Mouse (Mus musculus) erythroid progenitor cell, adult 5-6 weeks (primary cell): ENCODE data around the gene Negr1. TPM values are rescaled to one million over a fixed set of nuclear protein-coding genes. Genes with fewer than 3 reads are reported as not detected.

Experiments used
- ATAC-seq: replicated peaks from 2 replicates; pipeline ENCODE4 v1.8.0; 2016; ENCODE audit warnings: moderate number of reproducible peaks, mild to moderate bottlenecking, moderate TSS enrichment, inconsistent platforms; ENCODE audit not compliant: poor library complexity, low FRiP score, severe bottlenecking
- total RNA-seq, 2 experiments: library from RNA; stranded (forward) in 1 of 2; stranded (reverse) in 1 of 2; fragments of 150-400 nt in 1 of 2; fragments of 186-747, 209-891 nt in 1 of 2; gene quantifications; 2 replicates each; pipeline versions ENCODE4 v1.2.3 to v1.2.4; 2015 to 2017; ENCODE audit warnings: low replicate concordance in 2 of 2

Gene Negr1
- total RNA-seq (2015; ENCODE audit: low replicate concordance), result not detected in 2 replicates
- total RNA-seq (2017; ENCODE audit: low replicate concordance), result 0.61 TPM in 1 of 2 replicates, not detected in the other

- ATAC-seq, result no peak
Observed at GRCm38 (mm10) chr3:156561524-156562423, at the start of gene Negr1. Gene Negr1, plus strand, starts transcription at chr3:156561794.

DNA sequence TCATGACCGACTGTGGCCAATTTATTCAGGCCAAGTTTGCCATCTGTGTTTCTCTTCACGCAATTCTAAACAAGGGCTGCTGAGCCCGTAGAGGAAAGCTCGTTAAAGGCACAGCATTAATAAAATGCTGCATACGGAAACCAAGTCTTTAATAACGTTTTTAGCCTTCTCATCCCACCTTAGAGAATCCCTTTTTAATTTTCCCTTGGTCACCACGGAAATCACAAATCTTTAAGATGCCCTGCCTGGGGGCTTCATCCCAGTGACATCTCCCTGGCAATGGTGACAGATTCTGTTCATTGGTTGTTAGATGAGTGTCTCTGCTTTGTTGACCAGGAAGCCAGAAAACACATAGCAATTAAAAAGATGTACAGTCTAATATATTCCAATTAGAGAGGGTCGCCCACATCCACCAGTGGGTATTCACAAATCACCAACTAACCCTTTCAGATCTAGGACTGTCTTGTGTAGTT, 35.1 kb upstream of the Negr1 start:
- ATAC-seq, result no peak

GRCm38 (mm10) chr3:156527231-156527995, 34.2 kb upstream of the Negr1 start:
- ATAC-seq, result no peak

- no peak for ATAC-seq
Observed at GRCm38 (mm10) chr3:156559441-156559825, 2.2 kb upstream of the Negr1 start.

DNA sequence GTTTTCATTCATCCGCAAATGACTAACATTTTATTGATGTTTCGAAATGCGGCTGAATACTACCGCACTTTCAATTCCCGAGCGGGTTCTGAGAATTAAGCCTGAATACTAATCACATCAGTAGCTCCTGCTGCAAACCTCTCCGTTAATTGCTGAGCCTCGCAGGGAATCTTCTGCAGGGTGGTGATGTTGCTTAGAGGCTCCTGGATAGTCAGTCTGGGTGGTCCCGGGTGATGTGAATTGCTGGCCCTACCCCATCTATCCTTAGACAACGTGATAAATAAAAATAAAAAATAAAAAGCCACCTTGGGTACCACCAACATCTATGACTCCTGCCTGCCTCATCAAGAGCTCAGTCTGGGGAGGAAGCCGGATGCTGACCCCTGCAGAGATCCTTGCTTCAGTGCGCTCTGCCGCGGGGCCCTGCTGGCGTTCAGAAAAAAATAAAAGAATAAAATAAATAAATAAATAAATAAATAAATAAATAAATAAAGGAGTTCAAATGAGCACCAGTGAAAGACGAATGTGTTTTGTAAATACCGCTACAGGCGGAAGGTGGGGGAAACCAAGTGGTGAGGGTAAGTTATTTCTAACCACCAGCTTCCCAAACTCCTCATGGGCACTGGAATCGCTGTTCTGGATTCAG, 1.6 kb upstream of the Negr1 start:
- ATAC-seq, result no peak

- ATAC-seq, result no peak
Observed at GRCm38 (mm10) chr3:156560766-156561165, 828 bp upstream of the Negr1 start.

- no peak for ATAC-seq
Observed at GRCm38 (mm10) chr3:156562424-156562785, 811 bp downstream of the Negr1 start.

GRCm38 (mm10) chr3:156562796-156563195, 1.2 kb downstream of the Negr1 start:
- no peak for ATAC-seq

- ATAC-seq, result no peak
Observed at GRCm38 (mm10) chr3:156563353-156563752, 1.8 kb downstream of the Negr1 start.

GRCm38 (mm10) chr3:156573465-156573864, 11.9 kb downstream of the Negr1 start:
- ATAC-seq, result no peak

DNA sequence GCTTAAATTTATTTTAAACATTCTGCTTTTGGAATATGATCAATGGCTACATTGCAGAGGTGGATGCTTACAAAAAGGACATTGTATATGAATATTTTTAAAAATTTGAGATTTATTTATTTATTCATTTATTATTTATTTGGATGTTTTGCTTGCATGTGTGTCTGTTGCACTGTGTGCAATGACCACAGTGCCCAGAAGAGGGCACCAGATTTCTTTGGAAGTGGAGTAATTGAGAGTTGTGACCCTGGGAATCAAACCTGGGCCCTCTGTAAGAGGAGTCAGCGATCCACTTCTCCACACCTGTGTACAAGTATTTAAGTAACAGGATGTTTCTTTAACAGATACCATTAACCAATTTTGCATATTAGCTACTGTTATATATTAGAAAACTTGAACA, 14.7 kb downstream of the Negr1 start:
- no peak for ATAC-seq

DNA sequence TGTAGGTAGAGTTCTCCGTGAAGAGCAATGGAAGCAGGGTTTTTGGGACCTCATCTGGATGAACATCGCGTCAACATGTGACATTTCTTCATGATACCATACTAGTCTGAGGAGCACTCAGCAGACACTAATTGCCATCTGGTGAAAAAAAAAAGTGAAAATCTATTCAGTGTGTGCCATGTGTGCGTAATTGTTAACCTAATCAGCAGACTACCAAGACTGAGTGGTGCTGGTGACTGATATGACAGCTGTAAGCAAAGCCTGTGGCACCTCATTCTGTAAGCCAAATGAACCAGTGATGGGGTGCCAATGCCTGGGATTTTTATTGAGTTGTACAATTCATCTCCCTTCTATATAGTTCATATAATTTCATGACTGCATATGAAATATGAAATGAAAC, 29.0 kb downstream of the Negr1 start:
- no peak for ATAC-seq

DNA sequence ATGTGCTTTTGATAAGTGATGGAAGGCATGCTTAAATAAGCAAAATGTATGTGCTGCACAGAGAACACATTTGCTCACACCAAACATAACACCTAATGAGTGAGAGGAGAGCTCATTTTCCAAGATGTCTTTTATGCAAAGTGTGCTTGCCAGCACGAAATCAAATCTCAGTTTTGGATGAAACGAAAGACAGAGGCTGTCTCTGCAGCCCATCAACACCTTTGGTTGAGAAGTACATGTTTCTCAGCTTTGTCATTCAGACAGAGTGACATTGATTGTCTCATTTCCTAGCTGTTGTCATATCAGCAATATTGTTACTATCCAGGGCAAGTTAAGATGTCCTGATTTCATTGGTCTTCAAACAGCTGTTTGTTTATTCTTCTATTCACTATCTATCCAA, 29.5 kb downstream of the Negr1 start:
- ATAC-seq, result no peak

- no peak for ATAC-seq
Observed at GRCm38 (mm10) chr3:156606846-156607245, 45.3 kb downstream of the Negr1 start.

DNA sequence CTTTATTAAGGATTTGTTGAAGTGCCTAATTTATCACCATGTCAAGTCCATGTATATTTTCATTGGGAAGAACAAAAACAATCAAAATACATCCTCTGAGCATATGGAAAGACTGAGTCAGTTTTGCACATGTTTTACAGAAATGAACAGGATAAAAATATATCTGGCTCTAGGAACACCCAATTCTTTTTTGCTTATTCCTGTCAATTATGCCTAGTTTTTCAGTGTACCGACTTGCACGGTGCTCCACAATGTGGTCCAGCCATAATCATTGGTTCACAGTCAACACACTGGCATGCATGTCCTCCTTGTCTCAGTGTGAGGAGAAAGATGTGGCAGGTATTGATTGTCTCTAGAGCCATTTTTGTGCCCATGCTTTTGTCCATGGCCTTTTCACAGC, 58.3 kb downstream of the Negr1 start:
- ATAC-seq, result no peak

DNA sequence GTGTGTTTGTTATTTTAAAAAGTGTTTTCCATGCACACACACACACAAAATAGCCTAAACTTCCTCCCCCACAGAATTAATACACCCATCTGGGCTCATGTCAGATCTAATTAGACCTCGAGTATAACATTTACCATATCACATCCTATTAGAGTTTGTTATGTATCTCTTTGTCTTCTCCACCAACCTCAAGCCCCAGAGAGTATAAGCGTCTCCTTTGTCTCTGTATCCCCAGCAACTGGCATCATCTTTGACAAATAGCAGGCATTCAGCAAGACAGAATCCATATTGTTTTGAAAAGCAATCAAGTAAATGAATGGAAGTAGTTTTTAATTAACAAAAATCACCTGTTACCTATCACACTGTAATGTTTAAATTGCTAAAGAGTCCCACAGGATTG, 67.0 kb downstream of the Negr1 start:
- ATAC-seq, result no peak

- no peak for ATAC-seq
Observed at GRCm38 (mm10) chr3:156632942-156633341, 71.3 kb downstream of the Negr1 start.

DNA sequence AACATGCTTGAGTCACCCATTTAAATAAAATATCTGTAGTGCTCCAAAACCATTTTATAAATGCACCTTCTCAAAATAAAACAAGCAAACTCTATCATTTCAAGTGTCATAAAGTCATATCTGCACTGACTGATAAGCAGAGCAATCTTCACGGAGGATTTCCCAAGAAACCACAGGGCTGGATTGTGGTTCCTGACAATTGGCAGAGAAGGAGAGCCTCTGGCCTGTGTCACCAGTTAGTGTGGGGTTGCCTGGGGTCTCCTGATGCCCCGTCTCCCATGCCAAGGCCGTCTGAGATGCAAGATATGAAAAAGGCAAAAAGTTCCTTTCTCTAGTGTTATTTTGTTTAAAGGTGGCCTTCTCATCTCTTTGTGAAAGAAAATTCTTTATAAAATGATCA, 77.8 kb downstream of the Negr1 start:
- no peak for ATAC-seq

DNA sequence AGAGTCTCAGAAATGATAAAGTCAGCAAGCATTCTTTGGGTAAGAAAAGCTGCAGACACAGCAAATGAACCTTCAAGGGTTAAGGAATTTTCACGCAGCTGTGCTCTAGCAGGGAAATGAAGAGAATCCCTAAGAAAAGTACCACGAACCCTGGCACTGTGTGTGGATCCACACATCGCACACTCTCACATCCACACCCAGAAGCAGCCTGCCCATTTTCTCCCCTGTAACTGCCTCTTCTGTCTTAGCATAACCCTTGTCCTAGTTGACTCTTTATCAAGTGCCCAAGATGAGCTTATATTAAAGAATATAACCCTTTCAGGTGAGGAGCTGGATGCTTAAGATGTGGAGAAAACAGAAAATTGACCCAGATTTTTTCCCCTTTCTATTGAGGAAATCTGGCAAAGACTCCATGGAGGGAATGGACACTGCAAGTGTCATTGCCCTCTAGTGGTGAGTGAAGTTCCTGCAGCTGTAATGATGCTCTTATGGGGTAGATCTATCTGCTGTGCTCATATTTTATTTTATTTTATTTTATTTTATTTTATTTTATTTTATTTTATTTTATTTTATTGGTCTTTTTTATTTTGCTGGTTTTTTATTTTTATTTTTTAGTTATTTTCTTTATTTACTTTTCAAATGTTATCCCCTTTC, 82.2 kb downstream of the Negr1 start:
- ATAC-seq, result no peak

DNA sequence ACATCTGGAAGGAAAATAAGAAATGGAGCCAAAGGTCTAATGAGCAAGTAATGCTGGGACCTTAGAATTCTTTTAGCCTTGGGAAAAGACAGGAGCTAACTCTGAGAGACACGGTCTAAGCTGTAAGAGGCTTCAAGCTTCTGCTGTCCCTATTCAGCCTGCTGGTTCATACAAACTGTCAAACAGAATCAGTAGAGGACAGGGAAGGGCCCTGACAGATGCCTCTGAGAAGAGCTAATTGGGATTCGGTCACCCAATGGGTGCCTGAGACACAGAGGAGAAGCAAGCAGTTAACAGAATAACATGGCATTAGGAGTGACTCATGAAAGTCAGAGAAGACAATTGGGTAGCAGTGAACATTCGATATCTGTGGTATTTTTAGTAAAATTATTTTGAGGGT, 86.8 kb downstream of the Negr1 start:
- no peak for ATAC-seq
